Mouse (Mus musculus) limb, embryonic 14.5 days (tissue): ENCODE data around the gene Hspa12a. TPM values are rescaled to one million over a fixed set of nuclear protein-coding genes. Genes with fewer than 3 reads are reported as not detected.
A peak's percentile ranks its signal among the peaks of the same experiment; 100 is the strongest.

ENCODE experiments used
- ATAC-seq: fragments of 200-750 bp; cut with Nextera tagmentation; 2 replicates; pipeline ENCODE4 v1.8.0; 2017; ENCODE audit warnings: low read depth, moderate number of reproducible peaks, moderate TSS enrichment; ENCODE audit not compliant: low FRiP score
- DNase-seq: peaks from one replicate; pipeline ENCODE4 v3.0.0-alpha.2; 2015; ENCODE audit warnings: low spot score
- H3K27ac ChIP-seq: fragments of 300-500 bp; sonication (generic); replicated peaks from 2 replicates; pipeline ENCODE4 v1.5.1; 2014; ENCODE audit warnings: low read depth, mild to moderate bottlenecking, low read length, moderate library complexity, mixed read lengths
- H3K27me3 ChIP-seq: fragments of 300-500 bp; sonication (generic); 2 replicates; pipeline ENCODE4 v1.6.1; 2014; ENCODE audit warnings: low read length, mixed read lengths; ENCODE audit not compliant: control insufficient read depth, insufficient read depth
- H3K36me3 ChIP-seq: fragments of 300-500 bp; sonication (generic); 2 replicates; pipeline ENCODE4 v1.6.1; 2014; ENCODE audit warnings: mild to moderate bottlenecking, low read length, moderate library complexity, mixed read lengths; ENCODE audit not compliant: control insufficient read depth, insufficient read depth
- H3K4me1 ChIP-seq: fragments of 300-500 bp; sonication (generic); 2 replicates; pipeline ENCODE4 v1.6.1; 2014; ENCODE audit warnings: antibody characterized with exemption, low read length, mixed read lengths; ENCODE audit not compliant: control insufficient read depth, insufficient read depth
- H3K4me2 ChIP-seq: fragments of 300-500 bp; sonication (generic); replicated peaks from 2 replicates; pipeline ENCODE4 v1.6.1; 2014; ENCODE audit warnings: low read depth, mild to moderate bottlenecking, low read length, moderate library complexity; ENCODE audit not compliant: severe bottlenecking
- H3K4me3 ChIP-seq: fragments of 300-500 bp; sonication (generic); replicated peaks from 2 replicates; pipeline ENCODE4 v1.5.1; 2014; ENCODE audit warnings: low read length
- H3K9ac ChIP-seq: fragments of 300-500 bp; sonication (generic); 2 replicates; pipeline ENCODE4 v1.6.1; 2014; ENCODE audit warnings: mild to moderate bottlenecking, low read depth, low read length, moderate library complexity; ENCODE audit not compliant: severe bottlenecking
- H3K9me3 ChIP-seq: fragments of 300-500 bp; sonication (generic); 2 replicates; pipeline ENCODE4 v1.6.1; 2016; ENCODE audit warnings: low read length; ENCODE audit not compliant: control insufficient read depth
- POLR2A ChIP-seq: fragments of 200-500 bp; IDR thresholded peaks from 2 replicates; pipeline ENCODE4 v1.8.0; 2012; ENCODE audit warnings: inconsistent platforms, mild to moderate bottlenecking, moderate library complexity, borderline replicate concordance; ENCODE audit not compliant: insufficient read depth, insufficient read length; ENCODE audit errors: extremely low read depth
- WGBS: fragments of 180-500 bp; shearing (Covaris S2); extraction: QIAGEN DNeasy Blood & Tissue Kit; methylation state at CpG from one replicate; pipeline ENCODE4 v1.1.7; 2014; 5-methylcytosine and 5-hydroxymethylcytosine counted together
- polyA plus RNA-seq, 2 experiments: library from polyadenylated mRNA; depleted of rRNA in 1 of 2; stranded (reverse) in 1 of 2; unstranded in 1 of 2; fragments of >200 nt; fragmentation: Nextera tagmentation in 1 of 2; extraction: Ambion mirVana in 1 of 2; gene quantifications; 2 replicates each; pipeline versions ENCODE4 v1.2.1 to v1.2.3; 2012 to 2014

Gene Hspa12a
- polyA plus RNA-seq, 2 experiments: 2.4 to 6.1 TPM

DNA sequence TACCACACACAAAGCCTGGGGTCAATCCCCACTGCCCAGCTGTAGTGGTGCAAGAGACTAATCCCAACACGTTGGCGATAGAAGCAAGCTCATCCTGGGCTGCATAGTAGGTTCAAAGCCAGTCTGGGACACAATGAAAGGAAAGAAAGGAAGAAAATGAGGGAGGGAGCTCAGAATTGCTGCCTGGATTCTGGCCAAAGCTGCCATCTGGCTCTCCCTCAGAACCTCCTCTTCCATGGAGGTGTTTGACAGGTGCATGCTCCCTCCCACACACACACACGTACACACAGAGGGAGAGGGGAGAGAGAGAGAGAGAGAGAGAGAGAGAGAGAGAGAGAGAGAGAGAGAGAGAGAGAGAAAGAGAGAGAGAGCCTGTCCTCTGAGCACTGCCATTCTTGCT, 47.2 kb downstream of the Hspa12a start:
- WGBS: 57% methylated on average over 3 of the region's 3 CpGs
- DNase-seq (no peak), ATAC-seq (no peak)
- no peak overlapping the region for H3K4me3 ChIP-seq
- H3K36me3 ChIP-seq: no peaks in the 10 kb centered on the region
- no peaks in the 10 kb centered on the region for H3K4me1 ChIP-seq
- H3K9ac ChIP-seq: no peak overlapping the region
- H3K9me3 ChIP-seq: 0 out of 2 replicates have a peak, but pooled peaks cover 4% of the 10 kb centered on the region
- H3K27ac ChIP-seq: no peak overlapping the region
- no peaks in the 10 kb centered on the region for H3K27me3 ChIP-seq
- no peak overlapping the region for H3K4me2 ChIP-seq
- TF ChIP-seq POLR2A: no peak

DNA sequence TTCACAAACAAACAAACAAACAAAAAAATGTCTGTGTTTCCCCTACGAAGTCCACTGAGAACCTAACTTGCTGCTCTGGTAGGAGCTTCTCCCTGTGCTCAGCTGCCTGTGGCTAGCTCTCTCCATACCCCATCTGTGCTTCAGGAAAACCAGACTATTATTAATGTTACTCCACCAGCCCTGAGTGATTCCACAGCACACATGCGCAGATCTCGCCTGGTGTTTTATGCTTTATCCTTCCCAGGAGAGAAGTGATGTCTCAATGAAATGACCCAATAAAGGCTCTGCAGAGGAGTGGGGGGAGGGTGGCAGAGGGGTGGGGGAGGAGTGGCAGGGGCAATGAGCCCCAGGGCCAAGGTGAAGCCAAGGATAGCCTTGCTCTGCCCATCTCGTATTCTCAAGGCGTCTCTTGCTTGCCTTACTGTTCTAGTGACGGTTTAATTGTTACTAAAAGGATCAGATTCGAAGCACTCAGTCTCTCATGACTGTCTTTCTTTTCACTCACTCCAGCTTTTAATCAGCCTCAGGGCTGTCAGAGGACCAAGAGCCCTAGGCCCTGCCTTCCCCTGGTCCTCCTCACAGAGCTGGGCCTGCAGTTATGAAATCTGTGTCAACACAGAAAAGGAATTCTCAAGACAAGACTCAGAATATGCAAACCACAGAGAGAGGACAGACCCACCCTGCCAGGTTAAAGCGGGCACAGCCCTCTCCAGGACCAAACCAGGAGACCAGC, 54.0 kb downstream of the Hspa12a start:
- H3K36me3 ChIP-seq: no peaks in the 10 kb centered on the region
- ATAC-seq (no peak), DNase-seq (no peak)
- no peaks in the 10 kb centered on the region for H3K27me3 ChIP-seq
- no peak overlapping the region for H3K4me3 ChIP-seq
- H3K4me2 ChIP-seq: no peak overlapping the region
- H3K9ac ChIP-seq: 0 out of 2 replicates have a peak overlapping the region, but pooled peaks have one; percentile 2
- no peaks in the 10 kb centered on the region for H3K4me1 ChIP-seq
- no peak for TF ChIP-seq POLR2A
- no peak overlapping the region for H3K27ac ChIP-seq
- H3K9me3 ChIP-seq: 0 out of 2 replicates have a peak, but pooled peaks cover 4% of the 10 kb centered on the region
- 54% methylated on average over 8 of the region's 8 CpGs for WGBS

DNA sequence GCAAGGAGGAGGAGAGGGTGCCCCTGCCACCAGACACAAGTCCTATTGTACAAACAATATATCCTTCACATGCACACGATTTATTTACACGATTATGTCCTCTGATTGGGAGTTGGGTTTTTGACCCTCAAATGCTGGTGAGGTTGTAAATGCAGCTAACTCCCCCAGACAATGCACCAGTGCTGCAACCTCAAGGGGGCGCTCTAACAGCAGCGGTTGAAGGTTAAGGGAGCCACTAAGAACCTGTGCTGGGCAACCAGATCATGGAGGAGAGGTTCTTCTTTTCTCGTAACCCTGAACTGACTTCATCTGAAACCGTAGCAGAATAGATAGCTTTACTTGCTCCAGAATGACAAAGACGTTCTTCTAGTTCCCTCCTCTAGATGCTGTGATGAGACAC, 57.0 kb downstream of the Hspa12a start:
- no peaks in the 10 kb centered on the region for H3K27me3 ChIP-seq
- H3K9ac ChIP-seq: no peak overlapping the region
- 68% methylated on average over 7 of the region's 7 CpGs for WGBS
- H3K27ac ChIP-seq: no peak overlapping the region
- no peak overlapping the region for H3K4me2 ChIP-seq
- H3K9me3 ChIP-seq: no peaks in the 10 kb centered on the region
- H3K4me1 ChIP-seq: no peaks in the 10 kb centered on the region
- DNase-seq (no peak), ATAC-seq (no peak)
- H3K36me3 ChIP-seq: no peaks in the 10 kb centered on the region
- no peak for TF ChIP-seq POLR2A
- H3K4me3 ChIP-seq: no peak overlapping the region

DNA sequence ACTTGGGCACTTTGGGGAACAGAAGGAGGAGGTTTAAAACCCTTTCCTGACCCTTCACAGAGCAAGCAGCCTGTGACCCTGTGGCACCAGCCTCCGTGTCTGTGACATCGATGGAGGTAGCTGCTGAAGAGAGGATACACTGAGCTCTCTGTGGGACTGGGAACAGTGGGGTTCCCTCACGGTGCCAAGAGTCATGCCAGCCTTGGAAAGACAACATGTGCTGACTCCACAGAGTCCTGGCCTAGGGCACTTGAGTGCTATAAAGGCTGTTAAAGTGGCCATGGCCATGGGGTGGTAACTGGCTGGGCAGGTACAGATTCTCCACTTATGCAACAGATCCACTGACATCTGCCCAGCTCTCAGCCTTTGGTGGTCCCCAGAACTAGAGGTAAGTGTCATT, 60.0 kb downstream of the Hspa12a start:
- 81% methylated on average over 3 of the region's 3 CpGs for WGBS
- Histone ChIP-seq H3K27ac (no peak overlapping the region), H3K36me3 (no peaks in the 10 kb centered on the region), H3K4me1 (no peaks in the 10 kb centered on the region), H3K4me2 (no peak overlapping the region), H3K4me3 (no peak overlapping the region), H3K9me3 (no peaks in the 10 kb centered on the region), H3K9ac (no peak overlapping the region), H3K27me3 (no peaks in the 10 kb centered on the region)
- ATAC-seq: no peak
- no peak for DNase-seq
- TF ChIP-seq POLR2A: no peak

DNA sequence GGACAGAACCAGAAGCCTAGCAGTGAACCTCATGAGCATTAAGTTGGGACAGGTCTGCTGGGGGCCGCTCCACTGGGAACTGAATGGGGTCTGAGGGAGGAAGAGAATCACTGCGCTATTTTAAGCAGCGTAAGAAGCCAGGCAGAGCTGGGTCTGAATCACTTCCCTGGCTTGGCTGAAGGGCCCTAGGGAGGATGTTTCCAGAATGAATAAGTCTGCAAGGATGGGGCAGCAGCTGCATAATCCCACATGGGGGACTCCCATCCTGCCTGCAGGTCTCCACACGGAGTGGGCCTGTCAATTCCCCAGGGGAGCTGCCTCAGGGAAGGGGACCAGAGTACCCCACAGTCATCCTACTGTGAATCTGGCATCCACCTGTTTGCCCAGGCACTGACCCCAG, 61.1 kb downstream of the Hspa12a start:
- no peak overlapping the region for H3K9ac ChIP-seq
- H3K9me3 ChIP-seq: no peaks in the 10 kb centered on the region
- H3K36me3 ChIP-seq: no peaks in the 10 kb centered on the region
- no peak for DNase-seq
- H3K27me3 ChIP-seq: no peaks in the 10 kb centered on the region
- no peak for ATAC-seq
- H3K4me2 ChIP-seq: no peak overlapping the region
- H3K27ac ChIP-seq: no peak overlapping the region
- no peak overlapping the region for H3K4me3 ChIP-seq
- no peak for TF ChIP-seq POLR2A
- 72% methylated on average over 4 of the region's 4 CpGs for WGBS
- no peaks in the 10 kb centered on the region for H3K4me1 ChIP-seq
